Mouse (Mus musculus) large intestine, adult 2 months (tissue): ENCODE measurements around the gene Swt1. TPM values are rescaled to one million over a fixed set of nuclear protein-coding genes. Genes with fewer than 3 reads are reported as not detected.
"Not testable (repeated sequence)": the region's sequence is repeated elsewhere in the genome, so short reads cannot be mapped to it uniquely, and the experiment has no call there.

Experiments used
- DNase-seq: peaks from one replicate; pipeline ENCODE4 v3.0.0-alpha.2; 2012; ENCODE audit warnings: low read depth, low spot score
- WGBS: fragments of 180-500 bp; shearing (Covaris S2); methylation state at CpG from one replicate; pipeline ENCODE4 v1.1.7; 2018; 5-methylcytosine and 5-hydroxymethylcytosine counted together
- polyA plus RNA-seq: library from polyadenylated mRNA; depleted of rRNA; stranded (reverse); fragments of >200 nt; gene quantifications from 2 replicates; pipeline ENCODE4 v1.2.3, GENCODE M21; 2012; rRNA removed

Swt1 gene
- polyA plus RNA-seq: 7.4 and 14.0 TPM in 2 replicates

- peak; percentile 99 for DNase-seq
- under 1% methylated on average over 74 of the region's 74 CpGs for WGBS
Measured at GRCm38 (mm10) chr1:151428263-151429221, at the start of gene Swt1, which contains the start of gene Trmt1l. Gene Swt1, minus strand, starts transcription at chr1:151428455. Gene Trmt1l, plus strand, starts transcription at chr1:151428542.

GRCm38 (mm10) chr1:151472386-151472785 is 44.1 kb upstream of the Swt1 start:
- 94% methylated on average over 8 of the region's 8 CpGs for WGBS
- not testable (repeated sequence) for DNase-seq

DNA sequence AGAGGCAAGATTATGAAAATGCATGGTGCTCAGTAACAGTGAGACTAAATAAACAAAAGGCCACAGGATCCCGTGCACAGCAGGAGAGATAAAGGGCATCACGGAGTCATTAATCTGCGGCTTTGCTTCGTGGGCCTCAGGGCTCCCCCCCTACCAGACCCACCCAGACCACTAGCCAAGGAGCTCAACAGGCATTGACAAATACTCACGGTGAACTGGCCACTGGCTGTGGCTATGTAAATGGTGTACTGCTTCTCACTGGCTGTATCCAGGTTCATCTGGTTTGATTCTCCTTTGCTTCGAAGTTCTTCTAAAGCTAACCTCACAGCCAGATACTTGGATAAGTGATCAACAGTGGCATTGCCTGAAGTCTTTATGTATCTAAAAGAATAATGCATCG is 43.2 kb upstream of the Swt1 start:
- WGBS: 84% methylated on average over 7 of the region's 7 CpGs

DNA sequence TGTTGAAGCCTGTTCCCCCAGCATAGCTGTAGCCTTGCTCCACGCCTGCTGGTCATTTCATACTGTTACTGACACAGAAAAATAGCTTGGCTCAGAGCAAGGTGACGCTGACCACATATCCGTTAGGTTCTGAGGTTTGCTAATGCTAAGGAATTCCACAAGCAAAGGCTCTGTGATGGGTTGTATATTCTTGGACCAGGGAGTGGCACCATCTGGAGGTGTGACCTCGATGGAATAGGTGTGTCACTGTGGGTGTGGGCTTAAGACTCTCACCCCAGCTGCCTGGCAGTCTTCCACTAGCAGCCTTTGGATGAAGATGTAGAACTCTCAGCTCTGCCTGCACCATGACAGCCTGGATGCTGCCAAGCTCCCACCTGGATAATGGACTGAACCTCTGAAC is 38.3 kb upstream of the Swt1 start:
- 68% methylated on average over 4 of the region's 4 CpGs for WGBS
- DNase-seq: no peak

More for the DNA sequence above, 43.2 kb upstream of the Swt1 start:
- DNase-seq: no peak

DNA sequence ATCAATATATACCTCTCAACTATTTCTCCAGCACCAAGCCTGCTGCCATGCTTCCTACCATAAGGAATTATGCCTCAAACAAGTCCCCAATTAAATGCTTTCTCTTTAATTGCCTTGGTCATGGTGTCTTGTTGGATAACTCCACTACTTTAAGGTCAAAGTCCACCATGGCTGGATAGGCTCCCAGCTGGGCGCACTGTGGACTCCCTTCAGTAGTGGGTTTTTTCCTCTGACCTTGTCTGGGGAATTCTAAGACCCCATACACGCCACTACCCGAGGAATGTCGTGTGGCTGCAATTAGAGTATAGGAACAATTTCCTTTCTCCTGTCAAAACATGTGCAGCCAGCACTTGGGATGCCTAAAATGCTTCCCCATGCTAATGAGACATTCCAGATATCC is 36.7 kb upstream of the Swt1 start:
- DNase-seq: no peak
- 60% methylated on average over 4 of the region's 4 CpGs for WGBS

GRCm38 (mm10) chr1:151461265-151461664 is 33.0 kb upstream of the Swt1 start:
- no peak for DNase-seq
- WGBS: 88% methylated on average over 9 of the region's 9 CpGs

- DNase-seq: no peak
- WGBS: 69% methylated on average over 5 of the region's 5 CpGs
Measured at GRCm38 (mm10) chr1:151457087-151457486, 28.8 kb upstream of the Swt1 start.

DNA sequence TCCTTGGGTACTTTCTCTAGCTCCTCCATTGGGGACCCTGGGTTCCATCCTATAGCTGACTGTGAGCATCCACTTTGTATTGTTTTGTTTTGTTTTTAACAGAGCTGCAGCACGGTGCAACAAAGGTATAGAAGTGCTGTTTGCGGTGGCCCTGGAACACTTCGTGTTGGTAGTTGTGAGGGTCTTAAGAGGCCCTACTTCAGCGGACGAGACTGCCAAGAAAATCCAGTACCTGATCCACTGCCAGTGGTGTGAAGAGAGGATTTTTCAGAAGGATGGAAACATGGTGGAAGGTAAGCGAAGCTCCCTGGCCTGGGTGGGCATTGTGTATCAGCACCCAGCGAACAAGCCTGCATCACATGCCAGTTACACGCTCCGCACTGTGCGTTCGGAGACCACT is 23.7 kb upstream of the Swt1 start:
- no peak for DNase-seq
- WGBS: 96% methylated on average over 11 of the region's 11 CpGs

GRCm38 (mm10) chr1:151450851-151451250 is 22.6 kb upstream of the Swt1 start:
- WGBS: 75% methylated on average over 2 of the region's 2 CpGs
- DNase-seq: no peak

DNA sequence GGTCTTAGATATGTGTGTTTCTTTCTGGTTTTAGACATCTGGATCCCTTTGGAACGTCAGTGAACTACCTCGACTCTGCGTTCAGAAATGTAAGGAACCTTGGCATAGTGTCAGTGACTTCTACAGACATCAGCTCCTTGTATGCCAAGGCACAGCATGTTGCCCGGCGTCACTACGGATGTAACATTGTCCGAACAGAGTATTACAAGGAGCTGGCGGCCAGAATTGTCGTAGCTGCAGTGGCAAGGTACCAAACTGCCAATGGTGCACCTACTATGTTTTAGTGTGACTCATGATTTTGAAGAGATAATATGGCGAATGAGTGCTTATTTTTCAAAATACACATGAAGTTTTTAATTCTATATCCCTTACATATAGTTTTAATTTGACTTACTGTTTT is 21.6 kb upstream of the Swt1 start:
- WGBS: 95% methylated on average over 10 of the region's 10 CpGs
- no peak for DNase-seq

GRCm38 (mm10) chr1:151435431-151435830 is 7.2 kb upstream of the Swt1 start:
- 88% methylated on average over 6 of the region's 6 CpGs for WGBS

DNA sequence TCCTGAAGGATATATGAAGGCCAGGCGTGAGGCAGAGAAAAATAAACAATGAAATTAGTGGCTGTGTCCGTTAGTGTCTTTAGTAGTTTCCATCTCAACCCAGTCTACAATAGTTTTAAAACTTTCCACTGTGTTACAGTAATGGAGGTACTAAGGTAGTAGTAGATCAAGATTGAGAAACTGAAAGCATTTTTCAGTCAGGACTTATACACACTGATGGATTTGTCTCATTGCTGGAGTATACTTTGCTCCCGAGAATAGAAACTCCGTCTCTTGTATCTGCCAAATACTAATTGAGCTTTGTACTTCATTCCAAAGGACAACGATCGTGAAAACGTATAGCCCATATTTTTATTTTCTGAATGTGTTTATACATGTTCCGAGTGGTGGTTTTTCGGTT is 1.1 kb upstream of the Swt1 start:
- 8% methylated on average over 9 of the region's 9 CpGs for WGBS
- peak; percentile 36 for DNase-seq

More at GRCm38 (mm10) chr1:151435431-151435830, 7.2 kb upstream of the Swt1 start:
- DNase-seq: no peak

GRCm38 (mm10) chr1:151427888-151428262 is 380 bp downstream of the Swt1 start:
- no peak for DNase-seq
- WGBS: under 1% methylated on average over 26 of the region's 26 CpGs

GRCm38 (mm10) chr1:151426947-151427600 is 1.2 kb downstream of the Swt1 start:
- no peak for DNase-seq
- WGBS: 12% methylated on average over 7 of the region's 7 CpGs

DNA sequence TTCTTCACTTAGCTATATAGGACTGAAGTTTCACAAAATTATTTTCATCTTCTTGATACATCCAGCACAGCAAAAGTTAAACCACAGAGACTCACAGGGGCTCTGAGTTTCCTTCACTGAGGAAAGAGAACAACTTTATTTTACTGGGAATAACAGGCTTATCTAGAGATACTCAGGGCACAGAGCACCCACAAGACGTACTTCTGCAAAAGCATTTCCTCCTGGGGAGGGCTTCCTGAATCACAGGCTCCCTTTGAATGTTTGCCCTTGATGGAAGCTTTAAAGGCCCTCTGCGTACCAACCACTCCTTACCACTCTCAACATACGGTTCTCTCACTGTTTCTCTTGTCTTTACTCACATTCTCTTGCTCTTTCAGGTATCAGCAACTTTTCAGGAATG is 6.1 kb downstream of the Swt1 start:
- 47% methylated on average over 3 of the region's 3 CpGs for WGBS
- DNase-seq: no peak

DNA sequence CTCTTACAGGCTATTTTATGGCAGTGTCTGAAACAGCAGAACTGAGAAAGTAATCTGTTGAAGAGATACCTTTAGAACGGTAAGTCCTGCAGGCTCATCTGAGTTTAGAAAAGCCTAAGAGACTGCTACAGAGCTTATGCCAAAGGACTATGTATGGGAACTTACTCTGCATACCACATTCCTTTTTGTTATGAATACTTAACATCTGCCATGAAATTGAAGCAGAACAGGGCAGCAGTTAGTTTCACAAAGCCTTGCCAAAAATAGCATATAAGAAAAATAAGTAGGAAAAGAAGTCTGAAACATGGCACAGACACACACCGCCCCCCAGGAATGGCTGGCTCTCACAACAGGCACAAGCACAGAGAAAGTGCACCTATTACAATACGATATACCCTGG is 18.4 kb downstream of the Swt1 start:
- 88% methylated on average over 3 of the region's 3 CpGs for WGBS
- no peak for DNase-seq

DNA sequence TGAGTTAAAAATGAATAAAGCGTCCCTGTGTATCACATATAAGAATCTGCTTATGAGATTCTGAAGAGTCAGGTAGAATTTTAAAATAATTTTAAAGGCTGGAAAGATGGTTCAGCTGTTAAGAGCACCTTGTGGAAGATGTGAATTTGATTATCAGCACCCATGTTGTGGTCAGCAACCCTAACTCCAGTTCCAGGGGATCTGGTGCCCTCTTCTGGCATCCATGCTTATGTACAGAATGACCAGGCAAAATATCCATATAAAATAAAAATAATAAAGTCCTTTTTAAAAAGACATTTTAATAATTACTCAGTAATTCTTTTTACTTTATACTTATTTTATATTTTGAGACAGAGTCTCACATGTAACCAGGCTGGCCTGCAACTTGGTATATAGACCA is 38.2 kb downstream of the Swt1 start:
- 97% methylated on average over 1 of the region's 1 CpGs for WGBS
- DNase-seq: no peak

- no peak for DNase-seq
- 88% methylated on average over 3 of the region's 3 CpGs for WGBS
Measured at GRCm38 (mm10) chr1:151377353-151377752, 50.9 kb downstream of the Swt1 start.

DNA sequence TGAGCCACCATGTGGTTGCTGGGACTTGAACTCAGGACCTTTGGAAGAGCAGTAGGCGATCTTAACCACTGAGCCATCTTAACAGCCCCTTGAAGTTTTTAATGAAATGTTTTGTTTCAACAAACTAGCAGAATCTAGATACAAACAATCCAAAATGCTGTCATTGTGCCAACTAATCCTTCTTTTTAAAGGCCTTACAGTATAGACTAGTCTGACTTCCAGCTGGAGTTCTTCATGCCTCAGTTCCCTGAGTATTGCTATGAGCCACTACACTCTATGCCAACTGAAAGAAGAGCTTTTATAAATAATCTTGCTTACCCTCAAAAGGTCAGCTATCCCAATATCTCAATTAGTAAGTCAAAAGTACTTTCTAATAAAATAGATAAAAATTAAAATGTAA is 55.4 kb downstream of the Swt1 start:
- WGBS: 93% methylated on average over 1 of the region's 1 CpGs
- no peak for DNase-seq

DNA sequence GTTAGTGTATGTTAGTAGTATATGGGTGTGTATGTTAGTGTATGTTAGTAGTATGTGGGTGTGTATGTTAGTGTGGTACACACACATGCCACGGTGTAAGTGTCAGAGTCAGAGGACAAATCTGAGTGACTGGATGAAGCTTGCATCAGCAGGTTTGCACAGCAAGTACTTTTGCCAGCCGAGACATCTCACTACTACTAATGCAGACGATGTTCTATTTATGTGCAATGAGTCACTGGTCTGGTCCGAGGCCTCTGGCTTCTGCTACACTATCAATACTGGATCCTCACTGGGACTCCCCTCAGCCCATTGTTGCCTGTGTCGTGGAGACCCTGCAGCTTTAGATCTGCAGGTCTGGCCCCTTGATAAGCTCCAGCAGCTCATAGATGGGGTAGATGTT is 56.7 kb downstream of the Swt1 start:
- 69% methylated on average over 5 of the region's 5 CpGs for WGBS
- no peak for DNase-seq

DNA sequence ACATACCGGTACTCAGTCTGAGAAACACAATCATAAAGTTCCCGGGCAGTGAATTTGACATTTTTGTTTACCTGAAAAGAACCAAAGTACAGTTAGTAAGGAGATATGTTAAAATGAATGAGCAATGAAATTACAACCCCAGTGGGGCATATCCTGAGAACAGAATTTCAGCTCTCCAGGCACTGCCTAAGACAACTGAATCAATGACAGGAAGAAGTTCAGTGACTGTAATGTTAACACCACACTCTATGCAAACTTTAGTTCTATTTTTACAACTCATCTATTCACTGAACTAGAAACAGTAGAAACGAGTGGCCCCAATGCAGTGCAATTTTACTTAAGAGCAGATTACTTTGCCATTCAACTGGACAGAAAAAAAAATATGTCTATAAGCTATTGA is 57.7 kb downstream of the Swt1 start:
- DNase-seq: no peak
- 51% methylated on average over 3 of the region's 3 CpGs for WGBS
